Mouse (Mus musculus): ENCODE measurements around the gene E330009J07Rik. TPM values are rescaled to one million over a fixed set of nuclear protein-coding genes. Genes with fewer than 3 reads are reported as not detected.

The E330009J07Rik gene
- polyA plus RNA-seq (2015; fragmentation: Nextera tagmentation; extraction: Ambion mirVana) = 12.9 and 13.8 TPM in 2 replicates

- WGBS = 2% methylated on average over 35 of the region's 38 CpGs
- peaks cover 13% of the 10 kb centered on the region for H3K4me1 ChIP-seq (ENCODE audit: control insufficient read depth, insufficient read depth, low read length)
- H3K27ac ChIP-seq (ENCODE audit: low read length) = peak within 1 kb of the TSS; percentile 80
- no peaks in the 10 kb centered on the region for H3K36me3 ChIP-seq (ENCODE audit: control insufficient read depth, insufficient read depth, low read length)
- H3K27me3 ChIP-seq (ENCODE audit: control insufficient read depth, insufficient read depth, low read depth, low read length) = no peaks in the 10 kb centered on the region; the same call in 1 of the 2 replicates
- peak; percentile 88 for ATAC-seq
- no peaks in the 10 kb centered on the region for H3K9me3 ChIP-seq (replicated peaks; ENCODE audit: control insufficient read depth, low read length, poor library complexity, severe bottlenecking)
- peak within 1 kb of the TSS; percentile 78 for H3K4me2 ChIP-seq (ENCODE audit: low read length)
- H3K4me3 ChIP-seq (ENCODE audit: low read depth, low read length) = peak within 1 kb of the TSS; percentile 53
- H3K9ac ChIP-seq (ENCODE audit: low read depth, low read length) = peak within 1 kb of the TSS; percentile 72
Measured at GRCm38 (mm10) chr6:40436047-40436483, at the start of gene E330009J07Rik. Gene E330009J07Rik, minus strand, starts transcription at chr6:40436135.

- no peak overlapping the region for H3K27ac ChIP-seq (ENCODE audit: low read length)
- H3K36me3 ChIP-seq (ENCODE audit: control insufficient read depth, insufficient read depth, low read length) = peaks cover 26% of the 10 kb centered on the region
- no peak overlapping the region for H3K4me2 ChIP-seq (ENCODE audit: low read length)
- H3K27me3 ChIP-seq (ENCODE audit: control insufficient read depth, insufficient read depth, low read depth, low read length) = no peaks in the 10 kb centered on the region
- ATAC-seq = no peak
- WGBS = 93% methylated on average over 5 of the region's 5 CpGs
- H3K9ac ChIP-seq (ENCODE audit: low read depth, low read length) = no peak overlapping the region
- no peak overlapping the region for H3K4me3 ChIP-seq (ENCODE audit: low read depth, low read length)
- no peaks in the 10 kb centered on the region for H3K4me1 ChIP-seq (ENCODE audit: control insufficient read depth, insufficient read depth, low read length)
- H3K9me3 ChIP-seq (replicated peaks; ENCODE audit: control insufficient read depth, low read length, poor library complexity, severe bottlenecking) = no peaks in the 10 kb centered on the region
Measured at GRCm38 (mm10) chr6:40482318-40482717, 46.4 kb upstream of the E330009J07Rik start.

- peaks cover 47% of the 10 kb centered on the region for H3K36me3 ChIP-seq (ENCODE audit: control insufficient read depth, insufficient read depth, low read length)
- no peak for ATAC-seq
Measured at GRCm38 (mm10) chr6:40479705-40480104, 43.8 kb upstream of the E330009J07Rik start.

GRCm38 (mm10) chr6:40476132-40476531 lies 40.2 kb upstream of the E330009J07Rik start:
- Histone ChIP-seq H3K4me2 (ENCODE audit: low read length) (no peak overlapping the region), H3K9ac (ENCODE audit: low read depth, low read length) (no peak overlapping the region), H3K4me3 (ENCODE audit: low read depth, low read length) (no peak overlapping the region), H3K27me3 (ENCODE audit: control insufficient read depth, insufficient read depth, low read depth, low read length) (no peaks in the 10 kb centered on the region), H3K36me3 (ENCODE audit: control insufficient read depth, insufficient read depth, low read length) (peaks cover 31% of the 10 kb centered on the region), H3K4me1 (ENCODE audit: control insufficient read depth, insufficient read depth, low read length) (peaks cover 7% of the 10 kb centered on the region), H3K9me3 (replicated peaks; ENCODE audit: control insufficient read depth, low read length, poor library complexity, severe bottlenecking) (no peaks in the 10 kb centered on the region), H3K27ac (ENCODE audit: low read length) (no peak overlapping the region)
- no peak for ATAC-seq
- WGBS = 94% methylated on average over 4 of the region's 4 CpGs

More at GRCm38 (mm10) chr6:40479705-40480104, 43.8 kb upstream of the E330009J07Rik start:
- H3K9me3 ChIP-seq (replicated peaks; ENCODE audit: control insufficient read depth, low read length, poor library complexity, severe bottlenecking) = no peaks in the 10 kb centered on the region
- no peaks in the 10 kb centered on the region for H3K4me1 ChIP-seq (ENCODE audit: control insufficient read depth, insufficient read depth, low read length)
- WGBS = 96% methylated on average over 1 of the region's 1 CpGs
- no peak overlapping the region for H3K9ac ChIP-seq (ENCODE audit: low read depth, low read length)
- no peak overlapping the region for H3K4me2 ChIP-seq (ENCODE audit: low read length)
- no peaks in the 10 kb centered on the region for H3K27me3 ChIP-seq (ENCODE audit: control insufficient read depth, insufficient read depth, low read depth, low read length)
- no peak overlapping the region for H3K27ac ChIP-seq (ENCODE audit: low read length)
- no peak overlapping the region for H3K4me3 ChIP-seq (ENCODE audit: low read depth, low read length)

DNA sequence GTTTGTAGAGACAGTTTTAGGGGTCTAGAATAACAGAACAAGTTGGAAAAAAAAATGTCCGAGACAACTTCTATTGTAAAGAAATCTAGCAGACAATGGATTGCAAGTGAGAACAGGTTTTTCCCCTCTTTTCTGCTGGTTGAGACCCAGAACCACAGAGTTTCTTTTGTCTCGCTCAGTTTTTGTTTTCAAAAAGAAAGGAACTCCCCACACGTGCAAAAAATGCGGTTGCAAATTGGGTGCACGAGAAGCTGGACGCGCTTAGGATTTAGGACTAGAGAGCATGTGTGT lies 35.7 kb upstream of the E330009J07Rik start:
- under 1% methylated on average over 7 of the region's 7 CpGs for WGBS
- Histone ChIP-seq H3K27me3 (ENCODE audit: control insufficient read depth, insufficient read depth, low read depth, low read length) (no peaks in the 10 kb centered on the region), H3K4me2 (ENCODE audit: low read length) (peak overlapping the region; percentile 86), H3K9ac (ENCODE audit: low read depth, low read length) (peak overlapping the region; percentile 77), H3K9me3 (replicated peaks; ENCODE audit: control insufficient read depth, low read length, poor library complexity, severe bottlenecking) (no peaks in the 10 kb centered on the region), H3K4me1 (ENCODE audit: control insufficient read depth, insufficient read depth, low read length) (peaks cover 12% of the 10 kb centered on the region), H3K4me3 (ENCODE audit: low read depth, low read length) (peak overlapping the region; percentile 57), H3K36me3 (ENCODE audit: control insufficient read depth, insufficient read depth, low read length) (peaks cover 20% of the 10 kb centered on the region), H3K27ac (ENCODE audit: low read length) (peak overlapping the region; percentile 87)
- ATAC-seq = no peak

DNA sequence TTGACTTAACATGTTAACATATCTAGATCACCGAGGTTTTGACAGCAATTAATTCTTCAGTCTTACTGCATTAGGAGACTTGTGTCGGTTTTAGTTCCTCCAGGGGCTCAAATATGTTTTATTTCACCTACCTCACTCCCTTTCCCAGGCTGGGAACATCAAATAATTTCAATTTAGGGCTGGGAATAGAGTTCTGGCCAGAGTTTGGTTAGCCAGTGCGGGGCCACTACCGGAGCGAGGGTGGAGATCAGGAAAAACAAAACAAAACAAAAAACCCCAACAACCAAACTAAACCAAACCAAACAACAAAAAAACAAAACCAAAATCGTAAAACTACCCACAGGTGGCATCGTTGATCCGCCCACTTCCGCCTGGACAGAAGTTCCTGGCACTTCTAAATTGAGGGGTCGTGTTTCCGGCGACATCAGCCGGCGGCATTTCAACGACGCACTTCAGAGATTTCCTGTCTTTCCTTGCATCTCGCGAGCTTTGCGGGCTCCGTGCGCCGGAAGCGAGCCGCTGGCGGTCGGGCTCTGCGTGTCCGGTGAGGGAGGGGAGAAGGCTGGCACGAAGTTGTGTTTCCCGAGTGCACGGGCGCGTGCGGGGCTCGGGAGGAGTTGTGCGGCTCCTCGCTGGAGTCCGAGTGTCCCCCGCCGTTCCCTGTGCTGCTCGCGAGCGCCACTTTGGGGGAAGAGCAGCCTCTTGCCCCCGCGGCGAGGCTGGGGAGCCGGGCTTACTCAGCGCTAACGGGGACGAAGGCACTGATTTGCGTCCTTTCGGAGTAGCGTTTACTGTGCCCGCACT lies 35.2 kb upstream of the E330009J07Rik start, which contains the start of gene Ssbp1:
Gene Ssbp1 (plus strand): TSS at position 437 of the 804 bp plus-strand sequence.
- peak; percentile 97 for ATAC-seq
- Histone ChIP-seq H3K9me3 (replicated peaks; ENCODE audit: control insufficient read depth, low read length, poor library complexity, severe bottlenecking) (no peaks in the 10 kb centered on the region), H3K4me2 (ENCODE audit: low read length) (peak within 1 kb of the TSS; percentile 86), H3K27ac (ENCODE audit: low read length) (peak within 1 kb of the TSS; percentile 87), H3K4me1 (ENCODE audit: control insufficient read depth, insufficient read depth, low read length) (peaks cover 12% of the 10 kb centered on the region), H3K27me3 (ENCODE audit: control insufficient read depth, insufficient read depth, low read depth, low read length) (no peaks in the 10 kb centered on the region), H3K36me3 (ENCODE audit: control insufficient read depth, insufficient read depth, low read length) (peaks cover 16% of the 10 kb centered on the region), H3K4me3 (ENCODE audit: low read depth, low read length) (peak within 1 kb of the TSS; percentile 57), H3K9ac (ENCODE audit: low read depth, low read length) (peak within 1 kb of the TSS; percentile 77)
- under 1% methylated on average over 52 of the region's 54 CpGs for WGBS

GRCm38 (mm10) chr6:40465710-40466109 lies 29.8 kb upstream of the E330009J07Rik start:
- no peak overlapping the region for H3K27ac ChIP-seq (ENCODE audit: low read length)
- peaks cover 3% of the 10 kb centered on the region for H3K4me1 ChIP-seq (ENCODE audit: control insufficient read depth, insufficient read depth, low read length)
- no peaks in the 10 kb centered on the region for H3K36me3 ChIP-seq (ENCODE audit: control insufficient read depth, insufficient read depth, low read length)
- no peak for ATAC-seq
- no peaks in the 10 kb centered on the region for H3K27me3 ChIP-seq (ENCODE audit: control insufficient read depth, insufficient read depth, low read depth, low read length)
- no peak overlapping the region for H3K4me3 ChIP-seq (ENCODE audit: low read depth, low read length)
- WGBS = 48% methylated on average over 6 of the region's 6 CpGs
- H3K9ac ChIP-seq (ENCODE audit: low read depth, low read length) = no peak overlapping the region
- no peak overlapping the region for H3K4me2 ChIP-seq (ENCODE audit: low read length)
- H3K9me3 ChIP-seq (replicated peaks; ENCODE audit: control insufficient read depth, low read length, poor library complexity, severe bottlenecking) = no peaks in the 10 kb centered on the region

DNA sequence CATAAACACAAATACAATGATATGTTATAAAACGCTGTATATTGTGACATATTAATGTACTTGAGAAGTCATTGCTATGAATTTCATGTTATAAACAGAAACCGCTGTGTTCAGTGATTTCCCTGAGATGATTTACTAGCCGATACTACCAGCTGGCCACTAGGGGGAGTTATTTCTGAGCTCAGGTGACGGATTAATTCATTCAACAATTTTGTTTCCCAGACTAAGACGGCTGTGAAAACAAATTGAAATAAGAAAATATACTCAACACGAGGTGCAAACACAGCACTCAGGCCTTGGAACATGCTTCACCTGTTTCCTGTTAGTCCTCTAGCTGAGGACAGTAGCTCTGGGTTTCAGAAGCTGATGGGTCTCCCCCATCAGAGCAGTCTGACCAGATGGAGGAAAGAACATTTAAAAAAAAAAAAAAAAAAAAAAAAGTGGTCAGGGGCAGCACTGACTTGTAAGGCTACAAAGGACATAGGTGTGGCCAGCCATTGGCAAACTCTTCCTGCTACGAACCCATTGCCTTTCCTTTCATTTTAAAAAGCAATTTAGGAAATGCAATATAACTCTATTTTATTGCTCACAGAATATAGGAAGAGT lies 18.6 kb upstream of the E330009J07Rik start:
- no peak overlapping the region for H3K4me3 ChIP-seq (ENCODE audit: low read depth, low read length)
- H3K9ac ChIP-seq (ENCODE audit: low read depth, low read length) = no peak overlapping the region
- no peaks in the 10 kb centered on the region for H3K27me3 ChIP-seq (ENCODE audit: control insufficient read depth, insufficient read depth, low read depth, low read length)
- H3K27ac ChIP-seq (ENCODE audit: low read length) = no peak overlapping the region
- 23% methylated on average over 7 of the region's 7 CpGs for WGBS
- H3K4me2 ChIP-seq (ENCODE audit: low read length) = no peak overlapping the region
- no peaks in the 10 kb centered on the region for H3K9me3 ChIP-seq (replicated peaks; ENCODE audit: control insufficient read depth, low read length, poor library complexity, severe bottlenecking)
- no peaks in the 10 kb centered on the region for H3K36me3 ChIP-seq (ENCODE audit: control insufficient read depth, insufficient read depth, low read length)
- no peaks in the 10 kb centered on the region for H3K4me1 ChIP-seq (ENCODE audit: control insufficient read depth, insufficient read depth, low read length)
- ATAC-seq = no peak

GRCm38 (mm10) chr6:40448626-40449025 lies 12.7 kb upstream of the E330009J07Rik start:
- no peak for ATAC-seq
- Histone ChIP-seq H3K4me3 (ENCODE audit: low read depth, low read length) (no peak overlapping the region), H3K9me3 (replicated peaks; ENCODE audit: control insufficient read depth, low read length, poor library complexity, severe bottlenecking) (no peaks in the 10 kb centered on the region), H3K27ac (ENCODE audit: low read length) (no peak overlapping the region), H3K36me3 (ENCODE audit: control insufficient read depth, insufficient read depth, low read length) (no peaks in the 10 kb centered on the region), H3K4me1 (ENCODE audit: control insufficient read depth, insufficient read depth, low read length) (no peaks in the 10 kb centered on the region), H3K4me2 (ENCODE audit: low read length) (no peak overlapping the region), H3K27me3 (ENCODE audit: control insufficient read depth, insufficient read depth, low read depth, low read length) (no peaks in the 10 kb centered on the region), H3K9ac (ENCODE audit: low read depth, low read length) (no peak overlapping the region)
